Mouse (Mus musculus): Measurements from ENCODE around the gene Chmp1a.
"Not testable (repeated sequence)": the region's sequence is repeated elsewhere in the genome, so short reads cannot be mapped to it uniquely, and the experiment has no call there.

Chmp1a gene

DNA sequence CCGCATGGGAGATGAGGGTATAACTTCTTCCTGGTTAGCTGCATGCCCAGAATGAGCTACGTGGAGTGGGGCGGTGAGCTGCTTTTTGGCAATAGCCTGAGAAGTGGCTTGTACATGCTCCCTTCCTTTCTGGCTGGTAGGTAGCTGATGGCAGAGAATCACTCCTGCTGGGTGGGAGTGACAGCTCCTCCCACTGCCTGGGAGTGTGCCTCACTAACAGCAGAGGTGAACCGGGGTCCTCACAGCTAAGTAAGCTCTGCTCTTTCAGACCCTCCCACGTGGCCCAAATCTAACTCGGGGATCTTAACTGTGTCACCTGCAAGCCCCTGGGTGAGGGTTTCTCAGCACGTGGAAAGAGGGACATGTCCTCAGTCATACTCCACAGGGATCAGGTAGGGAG lies 20.0 kb upstream of the Chmp1a start:
- no peak for DNase-seq (ENCODE audit: low spot score in 2 of 2)

DNA sequence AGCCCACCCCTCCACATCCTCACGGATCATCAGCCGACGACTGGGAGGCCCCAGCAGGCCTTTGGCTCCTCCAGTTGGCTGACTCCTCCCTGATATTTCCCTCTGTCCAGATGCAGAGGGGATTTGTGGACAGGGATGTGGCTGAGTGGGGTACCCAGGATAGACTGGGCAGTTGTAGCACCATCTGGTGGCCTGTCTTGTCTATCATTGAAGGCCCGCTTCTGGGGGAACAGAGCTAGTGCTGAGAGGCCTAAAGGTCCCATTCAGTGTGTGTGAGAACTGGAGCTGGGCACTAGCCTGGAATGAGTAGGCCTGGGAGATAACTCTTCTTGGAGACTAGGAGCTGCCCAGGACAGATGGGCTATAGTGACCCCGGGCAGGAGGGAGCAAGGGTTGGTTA lies 19.2 kb upstream of the Chmp1a start:
- no peak for DNase-seq (ENCODE audit: low spot score in 2 of 2)

GRCm38 (mm10) chr8:123230326-123230725 lies 17.8 kb upstream of the Chmp1a start:
- not testable (repeated sequence) for DNase-seq (ENCODE audit: low spot score in 2 of 2)

DNA sequence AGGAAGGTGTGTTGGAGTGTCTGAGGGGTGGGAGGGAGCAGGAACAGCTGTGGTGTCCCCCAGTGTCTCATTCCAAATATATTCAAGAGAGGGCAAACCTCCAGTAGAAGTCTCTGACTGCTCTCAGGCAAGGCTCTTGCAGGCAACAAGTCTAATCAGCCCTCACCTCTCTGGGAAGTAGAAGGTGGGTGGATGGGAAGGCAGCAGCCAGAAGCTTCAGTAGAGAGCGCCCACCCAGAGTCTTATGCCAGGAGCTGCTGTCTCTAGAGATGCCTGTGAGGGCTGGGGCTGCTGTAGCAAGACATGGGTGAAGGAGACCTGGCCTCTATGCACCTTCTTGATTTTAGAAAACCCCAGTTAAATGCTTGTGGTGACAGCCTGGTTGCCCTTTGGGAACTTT lies 15.9 kb upstream of the Chmp1a start:
- DNase-seq (ENCODE audit: low spot score in 2 of 2): no peak

DNA sequence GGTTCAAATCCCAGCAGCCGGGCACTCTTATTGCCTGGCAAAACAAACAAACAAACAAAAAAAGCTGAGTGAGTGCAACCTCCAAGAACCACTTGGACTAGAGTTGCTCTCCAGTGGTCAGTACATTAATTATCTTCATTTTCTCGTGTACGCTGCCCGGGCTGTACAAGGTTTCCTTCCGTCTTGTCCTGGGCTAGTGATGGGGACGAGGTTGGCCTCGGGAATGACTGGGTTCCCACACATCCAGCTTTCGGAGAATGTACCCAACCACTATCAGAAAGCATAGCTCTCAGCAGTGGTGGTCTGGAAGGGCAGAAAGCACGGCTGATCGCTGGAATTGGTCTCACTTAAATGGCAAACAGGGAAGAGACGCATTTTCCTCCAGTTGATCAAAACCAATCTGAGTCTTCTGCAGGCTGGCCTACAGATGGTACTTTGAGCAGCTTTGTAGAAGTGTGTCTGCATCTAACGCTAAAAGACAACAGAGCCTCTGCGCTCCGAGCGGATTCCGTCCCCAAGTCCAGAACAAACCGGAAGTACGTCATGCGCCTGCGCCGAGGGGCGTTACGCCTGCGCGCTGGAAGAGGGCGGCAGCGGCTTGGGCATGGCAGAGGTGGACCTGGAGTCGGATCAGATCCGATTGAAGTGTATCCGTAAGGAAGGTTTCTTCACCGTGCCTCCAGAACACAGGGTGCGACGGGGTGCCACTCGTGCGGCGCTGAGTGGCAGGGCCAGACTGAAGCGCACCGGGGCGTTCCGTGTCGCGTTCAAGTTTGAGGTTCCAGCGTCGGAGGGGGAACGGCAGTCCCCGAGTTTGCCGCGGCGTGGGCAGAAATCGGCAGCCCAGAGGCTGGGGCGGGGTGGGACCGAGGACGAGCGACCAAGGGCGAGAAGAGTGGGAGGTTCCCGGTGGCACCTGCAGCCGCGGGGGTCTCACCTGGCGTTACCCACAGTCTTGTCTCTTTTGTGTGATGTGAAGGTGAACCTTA lies 12.0 kb upstream of the Chmp1a start, which contains the start of gene Cdk10:
TSS of gene Cdk10 (plus strand) at position 565 of the 989 bp plus-strand sequence.
- peak; percentile 77 to 87 for DNase-seq (ENCODE audit: low spot score in 2 of 2)

GRCm38 (mm10) chr8:123220917-123221316 lies 8.4 kb upstream of the Chmp1a start:
- no peak for DNase-seq (ENCODE audit: low spot score in 2 of 2)

GRCm38 (mm10) chr8:123215430-123215829 lies 2.9 kb upstream of the Chmp1a start:
- DNase-seq (ENCODE audit: low spot score in 2 of 2): no peak

GRCm38 (mm10) chr8:123213118-123213772 lies 682 bp upstream of the Chmp1a start:
- no peak for DNase-seq (ENCODE audit: low spot score in 2 of 2)

DNA sequence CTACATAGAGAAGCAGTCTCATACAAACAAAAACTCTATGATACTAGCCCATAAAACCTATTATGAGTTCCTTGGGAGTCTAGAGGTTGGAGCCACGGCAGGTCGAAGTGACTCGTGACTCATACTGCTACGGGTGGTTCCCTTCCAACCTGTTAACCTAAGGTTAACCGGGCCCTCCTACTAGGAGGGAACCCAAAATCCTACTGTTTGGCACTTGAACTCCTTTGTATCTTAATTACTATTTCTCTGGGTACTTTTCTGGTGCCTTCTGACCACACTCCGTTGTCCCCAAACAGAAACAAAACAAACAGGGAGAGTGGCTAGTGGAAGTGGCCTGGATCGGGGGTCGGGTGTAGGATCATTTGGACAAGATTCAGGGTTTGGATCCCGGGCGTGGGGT lies 687 bp downstream of the Chmp1a start:
- no peak for DNase-seq (ENCODE audit: low spot score in 2 of 2)

GRCm38 (mm10) chr8:123203571-123203970 lies 9.0 kb downstream of the Chmp1a start:
- DNase-seq (ENCODE audit: low spot score in 2 of 2): no peak

- peak; percentile 22 to 70 for DNase-seq (ENCODE audit: low spot score in 2 of 2)
These were observed 10.3 kb downstream of the Chmp1a start for GRCm38 (mm10) chr8:123202288-123202687.

- DNase-seq (ENCODE audit: low spot score in 2 of 2): no peak
These were observed 12.7 kb downstream of the Chmp1a start for GRCm38 (mm10) chr8:123199864-123200263.

- not testable (repeated sequence) for DNase-seq (ENCODE audit: low spot score in 2 of 2)
These were observed 15.5 kb downstream of the Chmp1a start for GRCm38 (mm10) chr8:123197016-123197415.

DNA sequence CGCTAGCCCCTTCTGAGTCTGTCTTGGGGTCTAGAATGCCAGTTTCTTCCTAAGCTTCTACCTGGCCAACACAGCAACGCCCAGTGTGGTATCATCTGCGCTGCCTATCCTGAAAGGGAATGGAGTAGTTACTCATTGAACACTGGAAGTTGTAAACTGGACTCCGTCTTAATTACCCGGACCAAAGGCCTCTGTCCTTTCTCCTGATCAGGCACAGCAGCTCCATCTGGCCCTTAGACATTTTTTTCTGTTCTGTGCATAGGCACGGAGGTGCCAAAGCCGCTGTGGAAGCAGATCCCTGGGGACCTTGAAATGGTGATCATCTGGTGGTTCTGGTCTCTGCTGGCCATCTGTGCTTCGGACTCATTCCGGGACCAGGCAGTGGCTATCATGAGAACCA lies 18.8 kb downstream of the Chmp1a start:
- DNase-seq (ENCODE audit: low spot score in 2 of 2): no peak

- DNase-seq (ENCODE audit: low spot score in 2 of 2): no peak
These were observed 20.7 kb downstream of the Chmp1a start for GRCm38 (mm10) chr8:123191908-123192307.

GRCm38 (mm10) chr8:123190678-123191077 lies 21.9 kb downstream of the Chmp1a start:
- DNase-seq (ENCODE audit: low spot score in 2 of 2): peak in 1 of 2 experiments; percentile 19

DNA sequence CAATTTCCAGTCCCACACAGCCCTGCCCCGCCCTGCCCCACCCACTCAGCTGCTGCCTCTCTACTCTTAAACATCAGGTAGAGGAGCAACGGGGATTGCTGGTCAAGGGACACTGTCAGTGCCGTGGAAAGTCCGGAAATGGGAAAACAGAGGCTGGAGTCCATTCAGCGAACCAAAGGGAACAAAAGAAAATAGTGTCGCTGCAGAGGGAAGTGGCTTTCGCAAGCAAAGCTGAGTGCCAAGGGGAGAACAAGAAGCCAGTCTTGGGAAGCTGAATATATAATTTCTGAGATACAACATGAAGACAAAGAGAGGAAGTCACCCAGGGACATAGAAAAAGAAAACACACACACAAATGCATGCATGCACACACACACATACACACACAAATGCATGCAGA lies 23.7 kb downstream of the Chmp1a start:
- no peak for DNase-seq (ENCODE audit: low spot score in 2 of 2)

- DNase-seq (ENCODE audit: low spot score in 2 of 2): no peak
These were observed 24.6 kb downstream of the Chmp1a start for GRCm38 (mm10) chr8:123188006-123188405.

- no peak for DNase-seq (ENCODE audit: low spot score in 2 of 2)
These were observed 26.8 kb downstream of the Chmp1a start, which contains the start of gene Dpep1 for GRCm38 (mm10) chr8:123185566-123186409. TSS of gene Dpep1 (plus strand) at chr8:123186242.

DNA sequence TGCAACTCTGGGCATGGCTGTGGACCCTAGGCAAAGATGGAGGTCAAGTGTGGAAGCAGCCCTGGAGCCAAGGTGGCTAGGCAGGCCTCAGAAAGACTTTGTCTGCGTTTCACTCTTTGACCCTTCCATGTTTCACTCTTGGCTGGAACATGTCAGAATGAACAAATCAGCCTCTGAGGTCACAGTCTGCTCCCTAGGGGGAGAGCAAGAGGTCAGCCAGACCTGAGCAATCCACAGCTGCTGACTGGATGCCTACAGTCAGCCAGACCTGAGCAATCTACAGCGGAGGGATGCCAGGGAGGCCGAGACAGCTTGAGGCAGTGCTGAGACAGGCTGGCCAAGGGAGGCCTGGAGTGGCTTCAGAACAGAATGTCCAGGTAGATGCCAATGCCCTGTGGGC lies 31.2 kb downstream of the Chmp1a start:
- no peak for DNase-seq (ENCODE audit: low spot score in 2 of 2)

GRCm38 (mm10) chr8:123157888-123158465 lies 54.6 kb downstream of the Chmp1a start, which contains the start of gene Sult5a1:
TSS of gene Sult5a1 (minus strand) at chr8:123158315.
- DNase-seq (ENCODE audit: low spot score in 2 of 2): no peak

All from thymus, postnatal 10 days (tissue).